Mouse (Mus musculus) erythroblast, adult 5-6 weeks (primary cell): ENCODE results near the gene Cxxc4. TPM values are rescaled to one million over a fixed set of nuclear protein-coding genes. Genes with fewer than 3 reads are reported as not detected.

Experiments used
- ATAC-seq: replicated peaks from 2 replicates; pipeline ENCODE4 v1.8.0; 2016; ENCODE audit warnings: moderate number of reproducible peaks, mild to moderate bottlenecking, moderate TSS enrichment, inconsistent platforms; ENCODE audit not compliant: poor library complexity, low FRiP score, severe bottlenecking
- total RNA-seq, 2 experiments: library from RNA; stranded (forward) in 1 of 2; stranded (reverse) in 1 of 2; fragments of 150-400 nt in 1 of 2; fragments of 200-764, 138-1000 nt in 1 of 2; gene quantifications; 2 replicates each; pipeline versions ENCODE4 v1.2.3 to v1.2.4; 2015 to 2017; ENCODE audit warnings: low replicate concordance in 2 of 2

The Cxxc4 gene
- total RNA-seq, 2 experiments from 2014 or later: not detected

DNA sequence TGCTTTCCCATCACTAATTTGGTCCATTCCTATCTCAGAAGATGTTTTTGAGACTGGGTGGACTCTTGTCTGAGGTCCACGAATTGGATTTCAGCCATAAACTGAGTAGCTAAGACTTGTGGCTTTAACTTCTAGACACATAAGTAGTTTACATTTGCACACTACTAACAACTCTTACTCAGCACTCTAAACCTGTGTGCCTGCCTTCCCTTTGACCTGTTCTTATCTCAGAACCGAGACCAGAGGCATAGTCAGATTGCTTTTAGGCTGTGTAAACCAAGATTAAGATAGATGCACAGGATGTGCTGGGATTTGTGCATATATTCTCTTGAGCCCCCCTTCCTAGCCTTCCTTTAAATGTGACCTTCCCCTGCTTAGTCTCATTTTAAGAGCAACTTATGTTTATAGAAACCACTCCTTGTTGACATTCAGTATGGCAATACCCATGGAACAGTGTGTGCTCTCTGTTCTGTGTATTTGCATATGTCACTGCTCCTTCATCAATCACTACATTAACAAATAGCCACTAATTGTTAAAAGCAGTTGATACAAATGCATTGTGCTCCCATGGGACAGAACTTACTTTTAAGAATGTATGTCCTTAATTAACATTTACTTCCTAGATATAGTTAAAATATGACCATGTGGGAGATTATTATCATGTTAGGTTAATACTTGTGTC, 7.0 kb downstream of the Cxxc4 start:
- no peak for ATAC-seq

DNA sequence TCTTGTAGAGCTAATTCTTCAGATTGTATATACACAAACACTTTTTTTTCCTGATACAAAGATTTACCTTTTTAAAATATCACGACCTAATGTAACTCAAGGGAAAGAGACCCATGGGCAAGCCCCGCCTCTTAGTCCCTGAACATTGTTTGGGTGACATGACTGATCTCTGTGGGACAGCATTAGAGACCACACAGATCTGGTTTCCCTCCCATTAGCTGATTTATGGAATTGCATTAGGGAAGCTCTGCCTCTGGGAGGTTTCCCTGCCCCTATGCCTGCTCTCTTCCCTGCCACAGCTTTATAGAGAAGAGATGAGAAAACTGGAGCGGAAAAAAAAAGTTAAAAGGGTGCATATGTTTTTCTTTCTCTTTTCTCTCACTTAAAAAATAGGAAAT, 7.6 kb downstream of the Cxxc4 start:
- ATAC-seq: no peak

DNA sequence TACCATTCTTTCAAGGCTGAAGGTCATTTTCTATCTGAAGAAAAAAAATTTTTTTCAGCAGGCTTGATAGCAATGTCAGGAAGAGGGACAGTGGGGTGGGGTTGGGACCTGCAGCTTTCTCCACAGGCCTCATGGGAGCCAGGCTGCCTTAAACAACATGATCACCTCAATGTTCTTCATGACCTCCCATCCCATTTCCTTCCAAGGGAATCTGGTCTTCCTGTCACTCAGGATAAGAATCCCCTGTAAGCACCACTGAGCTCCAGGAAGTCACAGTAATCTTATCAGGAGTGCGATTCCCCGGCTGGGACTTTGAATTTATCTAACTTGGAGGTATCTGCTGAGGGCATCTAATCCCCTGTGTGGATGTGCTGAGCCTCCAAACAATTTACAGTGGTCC, 17.9 kb downstream of the Cxxc4 start:
- ATAC-seq: no peak

GRCm38 (mm10) chr3:134258715-134259114, 22.4 kb downstream of the Cxxc4 start:
- no peak for ATAC-seq

GRCm38 (mm10) chr3:134259300-134259699, 23.0 kb downstream of the Cxxc4 start:
- no peak for ATAC-seq

- no peak for ATAC-seq
These were observed 43.4 kb downstream of the Cxxc4 start for GRCm38 (mm10) chr3:134279655-134280054.

- ATAC-seq: no peak
These were observed 45.5 kb downstream of the Cxxc4 start for GRCm38 (mm10) chr3:134281527-134282370.

DNA sequence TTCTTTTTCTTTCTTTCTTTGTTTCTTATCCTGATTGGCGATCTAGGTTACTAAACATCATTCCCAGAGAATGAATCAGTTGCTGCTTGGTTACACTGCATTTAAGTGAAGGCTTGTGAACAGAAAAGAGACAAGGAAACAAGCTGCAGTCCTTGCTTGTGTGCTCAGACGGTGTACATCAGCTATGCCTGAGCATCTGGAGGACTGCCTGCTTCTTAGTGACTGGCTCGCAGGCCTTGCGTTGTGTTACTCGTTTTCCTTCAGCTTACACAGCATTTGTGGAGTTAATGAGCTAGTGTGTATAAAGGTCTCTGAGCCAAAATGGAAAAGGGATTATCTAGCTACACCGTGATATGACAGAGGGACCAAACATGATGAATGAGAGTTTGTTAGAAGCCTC, 58.9 kb downstream of the Cxxc4 start:
- ATAC-seq: no peak

DNA sequence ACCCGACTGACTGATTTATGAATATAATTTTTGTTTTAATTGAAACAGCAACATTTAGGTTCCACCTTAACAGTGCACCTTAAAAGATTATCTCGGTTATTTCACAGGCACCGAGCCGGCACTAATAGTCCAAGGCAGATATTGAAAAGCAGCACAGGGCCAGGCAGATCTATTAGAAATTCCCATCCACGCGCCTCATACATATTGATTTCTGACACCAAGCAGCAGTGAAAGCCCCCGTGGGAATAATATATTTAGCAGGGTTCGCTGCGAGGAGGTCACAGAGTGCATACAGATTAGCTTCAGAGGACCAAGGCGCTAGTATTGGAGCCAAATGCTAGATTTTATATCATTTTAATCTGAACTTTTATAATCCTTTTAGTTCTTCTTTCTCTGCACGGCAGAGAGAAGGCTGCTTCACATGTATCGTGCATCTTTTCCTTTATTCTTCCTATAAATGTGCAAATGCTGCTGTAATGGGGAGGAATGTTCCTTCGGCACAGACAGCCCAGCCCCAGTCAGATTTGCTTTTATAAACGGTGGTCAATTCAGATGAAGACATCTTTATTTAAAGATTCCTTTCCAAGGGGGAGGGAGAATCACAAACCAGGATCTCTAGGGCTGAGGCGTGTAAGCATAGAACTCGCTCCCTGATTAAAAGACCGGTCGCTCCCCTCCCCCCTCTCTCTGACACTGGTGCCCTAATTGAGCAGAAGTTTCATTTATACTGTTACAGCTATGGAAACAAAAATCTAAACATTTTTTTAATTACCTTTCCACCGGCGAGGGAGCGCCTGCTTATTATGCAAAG, 66.6 kb downstream of the Cxxc4 start:
- no peak for ATAC-seq

DNA sequence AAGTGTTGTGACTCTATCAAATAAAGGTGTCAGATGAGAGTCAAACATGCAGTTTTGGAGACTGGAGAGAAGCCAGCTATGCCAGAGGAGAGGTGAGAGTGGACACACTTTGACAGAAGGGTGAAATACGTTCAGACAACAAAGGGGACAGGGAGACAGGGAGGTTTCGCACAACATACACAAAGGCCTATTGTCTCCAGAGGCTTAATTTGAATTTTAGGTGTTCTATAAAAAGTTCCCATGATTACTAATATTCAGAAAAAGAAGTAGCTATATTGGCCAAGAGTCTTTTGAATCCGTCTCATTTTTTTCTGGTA, 67.2 kb downstream of the Cxxc4 start:
- no peak for ATAC-seq

- ATAC-seq: no peak
These were observed 70.2 kb downstream of the Cxxc4 start for GRCm38 (mm10) chr3:134306507-134306906.

DNA sequence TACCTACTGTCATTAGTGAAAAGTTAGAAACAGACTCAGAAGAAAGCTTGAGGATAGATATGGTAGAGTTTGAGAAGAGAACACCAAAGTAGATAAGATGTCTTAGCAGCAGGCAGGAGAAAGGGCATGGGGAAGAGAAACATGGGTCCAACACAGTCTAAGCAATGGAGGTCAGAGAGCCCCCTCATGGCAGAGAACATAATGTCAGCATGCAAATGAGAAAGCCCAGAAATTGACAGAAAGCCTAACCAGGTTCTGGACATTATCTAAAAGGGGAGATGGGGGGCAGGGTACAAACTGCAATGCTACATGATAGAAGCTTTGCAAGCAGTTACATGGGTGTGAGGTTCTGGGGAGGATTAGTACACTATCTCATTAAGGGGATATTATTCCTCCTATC, 71.5 kb downstream of the Cxxc4 start:
- no peak for ATAC-seq
